Mouse (Mus musculus) E14TG2a.4 (cell line): ENCODE measurements around the gene Tsc22d1.

Experiments
- CTCF ChIP-seq: conservative IDR thresholded peaks from 2 replicates; pipeline ENCODE4 v1.5.1; 2014; ENCODE audit warnings: low read length
- NANOG ChIP-seq: IDR thresholded peaks from 2 replicates; pipeline ENCODE4 v1.6.1; 2014; ENCODE audit warnings: borderline replicate concordance, low read length, mixed read lengths

GRCm38 (mm10) chr14:76420726-76421125, 6.0 kb downstream of the Tsc22d1 start:
- no peak for TF ChIP-seq CTCF
- no peak for TF ChIP-seq NANOG
